In the genomic region with DNA sequence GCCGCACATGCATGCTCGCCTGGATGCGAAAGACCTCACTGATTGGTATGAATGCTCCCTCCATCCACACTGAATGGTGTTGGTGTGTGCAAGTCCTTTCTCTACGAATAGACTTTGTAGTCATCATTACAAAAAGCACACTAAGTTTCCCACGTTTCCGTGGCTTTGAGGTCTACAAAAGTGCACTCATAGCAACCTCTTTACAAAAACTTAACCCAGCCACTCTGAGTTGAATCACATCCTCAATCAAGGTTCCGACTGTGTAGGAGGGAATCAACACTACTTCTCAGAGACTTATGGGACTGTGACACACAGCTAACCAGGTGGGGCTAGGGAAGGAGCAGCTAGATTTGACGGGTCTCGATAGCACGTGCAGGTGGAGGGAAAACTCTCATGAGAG, we compare ENCODE assay signal across 29 mouse cellular contexts. TPM values are rescaled to one million over a fixed set of nuclear protein-coding genes. Genes with fewer than 3 reads are reported as not detected.
"Had no signal": no experiment of that assay in that cellular context is flagged by ENCODE, and none has a peak within 500 bp of the region (broad histone marks: within the 10 kb centered on the region; RNA-seq: fewer than 3 reads in every experiment).

No protein-coding gene starts in this region.

- H3K4me1 ChIP-seq: midbrain, embryonic 12.5 days; neural tube, embryonic 13.5 days; neural tube, embryonic 15.5 days had no signal

- DNase-seq: lung, adult 18-20 months; lung, embryonic 14.5 days; lung, postnatal 14 days; lung, postnatal 4 days; midbrain, embryonic 14.5 days; retina, postnatal 1 day; right cerebral cortex, adult 18-20 months; right cerebral cortex, postnatal 25 days; right cerebral cortex, postnatal 4 days; thymus, adult 2 months; thymus, postnatal 25 days; thymus, postnatal 4 days had no signal

- ATAC-seq: midbrain, embryonic 16.5 days had no signal

- H3K9me3 ChIP-seq: midbrain, embryonic 10.5 days; midbrain, embryonic 12.5 days; neural tube, embryonic 13.5 days; neural tube, embryonic 15.5 days had no signal

- H3K4me2 ChIP-seq: lung, embryonic 14.5 days; midbrain, embryonic 12.5 days; neural tube, embryonic 13.5 days; neural tube, embryonic 15.5 days had no signal

- H3K27me3 ChIP-seq: midbrain, embryonic 12.5 days; neural tube, embryonic 13.5 days; neural tube, embryonic 15.5 days had no signal

- H3K4me3 ChIP-seq: midbrain, embryonic 10.5 days; midbrain, embryonic 12.5 days; myocyte; neural tube, embryonic 13.5 days; neural tube, embryonic 15.5 days had no signal

- H3K27ac ChIP-seq: midbrain, embryonic 10.5 days; midbrain, embryonic 12.5 days; neural tube, embryonic 13.5 days; neural tube, embryonic 15.5 days had no signal

- H3K9ac ChIP-seq: lung, embryonic 14.5 days; midbrain, embryonic 12.5 days; neural tube, embryonic 13.5 days; neural tube, embryonic 15.5 days had no signal

- H3K36me3 ChIP-seq: midbrain, embryonic 10.5 days; midbrain, embryonic 12.5 days; neural tube, embryonic 13.5 days; neural tube, embryonic 15.5 days had no signal

RNA-seq across cellular contexts. Expression of a gene that starts 23.3 kb away (rescaled TPM):
- total RNA-seq: megakaryocyte, adult 5-6 weeks; megakaryocyte-erythroid progenitor cell, adult 5-6 weeks had no signal
- polyA plus RNA-seq: liver, embryonic 16.5 days; lung, embryonic 14.5 days; lung, embryonic 16.5 days; midbrain, embryonic 10.5 days; midbrain, embryonic 12.5 days; midbrain, embryonic 14.5 days; midbrain, embryonic 16.5 days; myocyte; neural tube, embryonic 11.5 days; neural tube, embryonic 13.5 days; neural tube, embryonic 15.5 days; small intestine, adult 2 months; stomach, embryonic 16.5 days; testis, adult 2 months had no signal

RNA-seq across cellular contexts. Expression of a gene that starts 56.4 kb away (rescaled TPM):
- total RNA-seq: megakaryocyte, adult 5-6 weeks; megakaryocyte-erythroid progenitor cell, adult 5-6 weeks had no signal
- polyA plus RNA-seq: liver, embryonic 16.5 days; lung, embryonic 14.5 days; lung, embryonic 16.5 days; midbrain, embryonic 10.5 days; midbrain, embryonic 12.5 days; midbrain, embryonic 14.5 days; midbrain, embryonic 16.5 days; neural tube, embryonic 13.5 days; neural tube, embryonic 15.5 days; small intestine, adult 2 months; spleen, adult 2 months; stomach, embryonic 14.5 days; stomach, embryonic 16.5 days; testis, adult 2 months; thymus, adult 2 months; urinary bladder, adult 2 months had no signal
